In genomic region chr5:106672597-106672996, GRCm38 (mm10) we compare ENCODE assay signal across 26 mouse cellular contexts. TPM values are rescaled to one million over a fixed set of nuclear protein-coding genes. Genes with fewer than 3 reads are reported as not detected.
DNase-seq lines count a peak whose midpoint lies in the region; ATAC-seq and TF ChIP-seq lines count a peak whose summit lies in the region.
"Had no signal": no experiment of that assay in that cellular context is flagged by ENCODE, and none has a peak within 500 bp of the region (broad histone marks: within the 10 kb centered on the region; RNA-seq: fewer than 3 reads in every experiment).

No protein-coding gene starts in this region.

- no peak overlapping the region for H3K4me2 ChIP-seq in heart, embryonic 13.5 days
- no peak overlapping the region for H3K4me2 ChIP-seq in liver, postnatal 0 days (ENCODE audit: low read depth, low read length)
- no peak overlapping the region for H3K4me2 ChIP-seq in liver, embryonic 12.5 days
- H3K4me2 ChIP-seq: embryonic facial prominence, embryonic 13.5 days; forebrain, embryonic 12.5 days; forebrain, embryonic 15.5 days; heart, embryonic 12.5 days; hindbrain, embryonic 13.5 days; intestine, embryonic 15.5 days had no signal

- no peak for TF ChIP-seq CTCF in liver, postnatal 0 days (IDR thresholded peaks at IDR 0.05; ENCODE audit: low read depth)

- no peak for ATAC-seq in heart, embryonic 13.5 days (ENCODE audit: extremely low read depth, insufficient number of reproducible peaks, low FRiP score, low TSS enrichment)
- no peak for ATAC-seq in liver, postnatal 0 days
- ATAC-seq in liver, embryonic 12.5 days: no peak
- ATAC-seq in megakaryocyte-erythroid progenitor cell, adult 5-6 weeks (replicated peaks; ENCODE audit: low FRiP score, low TSS enrichment, poor library complexity, severe bottlenecking): 0 out of 2 replicates have a peak, but pooled peaks have one; percentile 56
- ATAC-seq: activated CD4-positive, CD25-positive, alpha-beta regulatory T cell, adult 4 months; forebrain, embryonic 15.5 days; hindbrain, embryonic 16.5 days; intestine, embryonic 15.5 days had no signal

- H3K36me3 ChIP-seq in heart, embryonic 13.5 days: peaks cover 21% of the 10 kb centered on the region
- peaks cover 9% of the 10 kb centered on the region; the same call in 1 of the 2 replicates for H3K36me3 ChIP-seq in liver, postnatal 0 days (replicated peaks; ENCODE audit: insufficient read depth, low read length)
- peaks cover 32% of the 10 kb centered on the region for H3K36me3 ChIP-seq in liver, embryonic 12.5 days
- H3K36me3 ChIP-seq: forebrain, embryonic 15.5 days had no signal

- no peak overlapping the region for H3K9ac ChIP-seq in heart, embryonic 13.5 days
- no peak overlapping the region for H3K9ac ChIP-seq in liver, postnatal 0 days (replicated peaks)
- no peak overlapping the region for H3K9ac ChIP-seq in liver, embryonic 12.5 days
- H3K9ac ChIP-seq: embryonic facial prominence, embryonic 13.5 days; forebrain, embryonic 12.5 days; forebrain, embryonic 15.5 days; heart, embryonic 12.5 days; hindbrain, embryonic 13.5 days; intestine, embryonic 15.5 days had no signal

- peak overlapping the region; percentile 48; the same call in 1 of the 2 replicates for H3K27ac ChIP-seq in heart, embryonic 13.5 days (replicated peaks)
- H3K27ac ChIP-seq in liver, postnatal 0 days (ENCODE audit: low read depth): no peak overlapping the region
- H3K27ac ChIP-seq in liver, embryonic 12.5 days: no peak overlapping the region
- H3K27ac ChIP-seq: embryonic facial prominence, embryonic 10.5 days; embryonic facial prominence, embryonic 13.5 days; forebrain, embryonic 12.5 days; forebrain, embryonic 15.5 days; hindbrain, embryonic 10.5 days; hindbrain, embryonic 13.5 days; intestine, embryonic 15.5 days had no signal

- TF ChIP-seq EP300 in liver, postnatal 0 days (IDR thresholded peaks at IDR 0.05; ENCODE audit: low read depth): peak; percentile 10; the same call in 1 of the 2 replicates

- intact Hi-C loops in heart, postnatal 36 days (cut with DNase I): no loop called here

- H3K4me3 ChIP-seq in heart, embryonic 13.5 days: no peak overlapping the region
- H3K4me3 ChIP-seq in liver, postnatal 0 days (ENCODE audit: low read depth, low read length): no peak overlapping the region
- H3K4me3 ChIP-seq in liver, embryonic 12.5 days: no peak overlapping the region
- H3K4me3 ChIP-seq: embryonic facial prominence, embryonic 10.5 days; embryonic facial prominence, embryonic 13.5 days; erythroblast, embryonic 14.5 days; forebrain, embryonic 12.5 days; forebrain, embryonic 15.5 days; heart, embryonic 12.5 days; hindbrain, embryonic 10.5 days; hindbrain, embryonic 13.5 days; intestine, embryonic 15.5 days had no signal

- no peaks in the 10 kb centered on the region for H3K27me3 ChIP-seq in heart, embryonic 13.5 days (replicated peaks)
- no peaks in the 10 kb centered on the region for H3K27me3 ChIP-seq in liver, postnatal 0 days (ENCODE audit: insufficient read depth, low read length)
- no peaks in the 10 kb centered on the region for H3K27me3 ChIP-seq in liver, embryonic 12.5 days (replicated peaks)
- H3K27me3 ChIP-seq: embryonic facial prominence, embryonic 13.5 days; forebrain, embryonic 12.5 days; forebrain, embryonic 15.5 days; heart, embryonic 12.5 days; hindbrain, embryonic 13.5 days; intestine, embryonic 15.5 days had no signal

- DNase-seq in heart, postnatal 36 days: no peak
- DNase-seq in liver, postnatal 0 days: no peak
- DNase-seq in retina, embryonic 14.5 days (ENCODE audit: low spot score): no peak
- DNase-seq: adrenal gland, adult 8-10 months; adrenal gland, postnatal 25 days; B cell, adult 2 months; cerebellum, adult 11-12 months; cerebellum, adult 8-10 months; cerebellum, postnatal 10 days; cerebellum, postnatal 36 days; embryo, embryonic 11 days; gastrocnemius, postnatal 10 days had no signal

- peaks cover 23% of the 10 kb centered on the region for H3K4me1 ChIP-seq in heart, embryonic 13.5 days
- peaks cover 7% of the 10 kb centered on the region; the same call in 1 of the 2 replicates for H3K4me1 ChIP-seq in liver, postnatal 0 days (ENCODE audit: insufficient read depth)
- peaks cover 24% of the 10 kb centered on the region for H3K4me1 ChIP-seq in liver, embryonic 12.5 days
- H3K4me1 ChIP-seq: embryonic facial prominence, embryonic 10.5 days; embryonic facial prominence, embryonic 13.5 days; forebrain, embryonic 12.5 days; hindbrain, embryonic 10.5 days; hindbrain, embryonic 13.5 days; intestine, embryonic 15.5 days had no signal

- H3K9me3 ChIP-seq in heart, embryonic 13.5 days: no peaks in the 10 kb centered on the region
- no peaks in the 10 kb centered on the region for H3K9me3 ChIP-seq in liver, postnatal 0 days (ENCODE audit: low read length)
- H3K9me3 ChIP-seq in liver, embryonic 12.5 days (replicated peaks): no peaks in the 10 kb centered on the region
- H3K9me3 ChIP-seq: embryonic facial prominence, embryonic 13.5 days; forebrain, embryonic 12.5 days; forebrain, embryonic 15.5 days; heart, embryonic 12.5 days; hindbrain, embryonic 10.5 days; hindbrain, embryonic 13.5 days; intestine, embryonic 15.5 days had no signal

RNA-seq across cellular contexts. Expression of gene Zfp644, which starts 24.5 kb away (rescaled TPM):
- polyA plus RNA-seq in heart, embryonic 13.5 days (2015; fragmentation: Nextera tagmentation; extraction: Ambion mirVana): 38.5 and 48.7 TPM in 2 replicates
- total RNA-seq in heart, postnatal 36 days (2021): 10 to 100 TPM; 53.8 to 59.8 TPM
- polyA plus RNA-seq in liver, postnatal 0 days (2015; fragmentation: Nextera tagmentation; extraction: Ambion mirVana): 15.7 and 19.8 TPM in 2 replicates
- polyA plus RNA-seq in liver, embryonic 12.5 days (2016; fragmentation: Nextera tagmentation; extraction: Ambion mirVana): 23.2 and 26.3 TPM in 2 replicates
- 96.0 and 98.1 TPM in 2 replicates for total RNA-seq in megakaryocyte-erythroid progenitor cell, adult 5-6 weeks (2014; fragmentation: Nextera tagmentation)
- 75.3 and 86.9 TPM in 2 replicates for total RNA-seq in megakaryocyte-erythroid progenitor cell, adult 5-6 weeks (2017)
